11 mouse cellular contexts compared by ENCODE assay signal in genomic region chr2:103900384-103900783, GRCm38 (mm10). TPM values are rescaled to one million over a fixed set of nuclear protein-coding genes. Genes with fewer than 3 reads are reported as not detected.
DNase-seq lines count a peak whose midpoint lies in the region; ATAC-seq lines count a peak whose summit lies in the region.
"Had no signal": no experiment of that assay in that cellular context is flagged by ENCODE, and none has a peak within 500 bp of the region (broad histone marks: within the 10 kb centered on the region; RNA-seq: fewer than 3 reads in every experiment).

No protein-coding gene starts in this region.

- H3K4me3 ChIP-seq in heart, embryonic 10.5 days: no peak overlapping the region
- H3K4me3 ChIP-seq in liver, embryonic 11.5 days (ENCODE audit: low read depth, low read length): no peak overlapping the region

- DNase-seq in urinary bladder, adult 18-20 months (ENCODE audit: low spot score in 2 of 2): peak; percentile 8 to 48
- no peak for DNase-seq in urinary bladder, postnatal 10 days (ENCODE audit: low spot score)
- DNase-seq in heart, embryonic 10.5 days (ENCODE audit: low spot score): no peak
- no peak for DNase-seq in liver, embryonic 11.5 days (ENCODE audit: low spot score)
- peak; percentile 36 for DNase-seq in urinary bladder, postnatal 25 days (ENCODE audit: low spot score)
- DNase-seq in thymus, postnatal 25 days: no peak
- no peak for DNase-seq in right cerebral cortex, postnatal 36 days (ENCODE audit: low spot score in 2 of 2)
- DNase-seq in frontal cortex, postnatal 14 days (ENCODE audit: low spot score in 2 of 2): no peak
- DNase-seq: midbrain, embryonic 14.5 days; right cerebral cortex, adult 18-20 months had no signal

- peak overlapping the region; percentile 65; the same call in 1 of the 2 replicates for H3K27ac ChIP-seq in heart, embryonic 10.5 days
- H3K27ac ChIP-seq in liver, embryonic 11.5 days (ENCODE audit: low read depth, low read length): peak overlapping the region; percentile 59
- H3K27ac ChIP-seq: hindbrain, postnatal 0 days had no signal

- H3K9me3 ChIP-seq in heart, embryonic 10.5 days: no peaks in the 10 kb centered on the region
- H3K9me3 ChIP-seq in liver, embryonic 11.5 days (ENCODE audit: control insufficient read depth, low read length): no peaks in the 10 kb centered on the region

- peaks cover 13% of the 10 kb centered on the region for H3K27me3 ChIP-seq in heart, embryonic 10.5 days (ENCODE audit: insufficient read depth, poor library complexity, severe bottlenecking)
- no peaks in the 10 kb centered on the region for H3K27me3 ChIP-seq in liver, embryonic 11.5 days (replicated peaks; ENCODE audit: control insufficient read depth, insufficient read depth, low read length)

- H3K36me3 ChIP-seq in heart, embryonic 10.5 days: no peaks in the 10 kb centered on the region
- H3K36me3 ChIP-seq in liver, embryonic 11.5 days (ENCODE audit: control insufficient read depth, insufficient read depth, low read length): no peaks in the 10 kb centered on the region

- H3K4me2 ChIP-seq in liver, embryonic 11.5 days: no peak overlapping the region

- peaks cover 59% of the 10 kb centered on the region for H3K4me1 ChIP-seq in heart, embryonic 10.5 days
- peaks cover 65% of the 10 kb centered on the region for H3K4me1 ChIP-seq in liver, embryonic 11.5 days (replicated peaks; ENCODE audit: control insufficient read depth, insufficient read depth, low read length)

- H3K9ac ChIP-seq in liver, embryonic 11.5 days (ENCODE audit: low read depth, low read length): peak overlapping the region; percentile 15; the same call in 1 of the 2 replicates

- WGBS in heart, embryonic 10.5 days: 51% methylated on average over 5 of the region's 5 CpGs
- WGBS in liver, embryonic 11.5 days: 40% methylated on average over 5 of the region's 5 CpGs

- no peak for ATAC-seq in liver, embryonic 11.5 days (replicated peaks; ENCODE audit: low FRiP score)
- ATAC-seq: hindbrain, postnatal 0 days had no signal

RNA-seq across cellular contexts. Expression of gene Lmo2, which starts 57.4 kb away (rescaled TPM):
- 21.7 and 35.2 TPM in 2 replicates for polyA plus RNA-seq in heart, embryonic 10.5 days (2016; fragmentation: Nextera tagmentation; extraction: Ambion mirVana)
- polyA plus RNA-seq in liver, embryonic 11.5 days (2014; fragmentation: Nextera tagmentation; extraction: Ambion mirVana): 185 and 191 TPM in 2 replicates

Comparison
In these comparisons a context has a peak if more than half of its experiments do, and no peak if none do; other contexts are left out.
1. DNase-seq: peak in urinary bladder, adult 18-20 months (2 of 2) and urinary bladder, postnatal 25 days (single experiment); none in urinary bladder, postnatal 10 days (single experiment), heart, embryonic 10.5 days (single experiment), liver, embryonic 11.5 days (single experiment), thymus, postnatal 25 days (single experiment), right cerebral cortex, postnatal 36 days (0 of 2) and frontal cortex, postnatal 14 days (0 of 2).